Mouse (Mus musculus) MEL (cell line): ENCODE data around the gene Abcc4.

ENCODE experiments used
- CTCF ChIP-seq, 3 experiments: IDR thresholded peaks in 2 of 3; conservative IDR thresholded peaks in 1 of 3; 2 replicates each; pipeline ENCODE4 v1.5.1; 2011 to 2012; ENCODE audit warnings: low read length in 3 of 3, low read depth in 2 of 3, mild to moderate bottlenecking in 2 of 3, improper control_type of control experiment in 1 of 3, inconsistent platforms in 1 of 3, mixed read lengths in 1 of 3, moderate library complexity in 1 of 3; ENCODE audit not compliant: control insufficient read depth in 1 of 3, insufficient read depth in 1 of 3, poor library complexity in 1 of 3, severe bottlenecking in 1 of 3
- EP300 ChIP-seq, 2 experiments: IDR thresholded peaks; 2 replicates each; pipeline ENCODE4 v1.6.1; 2011; ENCODE audit warnings: improper control_type of control experiment in 2 of 2, low read length in 2 of 2, low read depth in 1 of 2, mild to moderate bottlenecking in 1 of 2
- SIN3A ChIP-seq: IDR thresholded peaks from 2 replicates; pipeline ENCODE4 v1.6.1; 2012; ENCODE audit warnings: low read length, improper control_type of control experiment, inconsistent platforms
- TCF12 ChIP-seq: IDR thresholded peaks from 2 replicates; pipeline ENCODE4 v1.6.1; 2014; ENCODE audit warnings: low read depth, mild to moderate bottlenecking, inconsistent platforms, low read length, improper control_type of control experiment, moderate library complexity

DNA sequence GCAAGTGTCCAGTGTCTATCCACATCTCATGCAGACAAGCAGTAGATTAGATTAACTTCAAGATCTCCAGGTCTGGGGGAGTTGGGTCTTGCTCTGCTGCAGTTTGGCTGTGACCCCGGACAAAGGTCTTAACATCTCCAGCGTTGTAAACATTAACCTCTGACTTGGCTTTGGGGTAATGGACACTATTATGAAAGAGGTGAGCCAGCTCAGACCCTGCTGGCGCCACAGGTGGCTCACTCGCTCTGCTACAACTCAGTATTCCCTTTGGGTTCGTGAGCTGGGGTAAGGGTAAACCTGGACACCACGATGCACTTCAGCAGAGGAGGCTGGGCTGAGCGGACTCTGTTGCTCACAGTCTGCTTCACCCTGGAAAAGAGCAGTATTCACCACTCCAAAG lies 11.7 kb downstream of the Abcc4 start:
- TF ChIP-seq TCF12 (no peak), EP300 (IDR thresholded peaks at IDR 0.05; ENCODE audit: low read depth in 1 of 2, low read length in 2 of 2) (no peak), SIN3A (no peak), CTCF (IDR thresholded peaks at IDR 0.05 in 2 of 3, conservative IDR thresholded peaks at IDR 0.05 in 1 of 3; ENCODE audit: control insufficient read depth in 1 of 3, insufficient read depth in 1 of 3, low read depth in 2 of 3, low read length in 3 of 3, poor library complexity in 1 of 3, severe bottlenecking in 1 of 3) (no peak)
